Mouse (Mus musculus) left cerebral cortex, adult 8-10 months (tissue): Measurements from ENCODE around the gene 3110021N24Rik. TPM values are rescaled to one million over a fixed set of nuclear protein-coding genes. Genes with fewer than 3 reads are reported as not detected.
A peak's percentile ranks its signal among the peaks of the same experiment; 100 is the strongest.

Experiments
- DNase-seq, 2 experiments: peaks; one replicate each; pipeline ENCODE4 v3.0.0; 2022; ENCODE audit warnings: low spot score in 2 of 2
- total RNA-seq, 4 experiments: library from RNA; stranded (reverse); gene quantifications; 2 replicates each; pipeline ENCODE4 v1.2.4; 2022

3110021N24Rik gene
- total RNA-seq, 4 experiments from 2014 or later: 1.5 to 2.1 (median 2.0) TPM

- DNase-seq: no peak
Measured at GRCm38 (mm10) chr4:108796701-108797100, 77.3 kb downstream of the 3110021N24Rik start.

- peak in 1 of 2 experiments; percentile 29 for DNase-seq
Measured at GRCm38 (mm10) chr4:108798083-108798830, 78.8 kb downstream of the 3110021N24Rik start.

- no peak for DNase-seq
Measured at GRCm38 (mm10) chr4:108803535-108803934, 84.1 kb downstream of the 3110021N24Rik start.

- DNase-seq: no peak
Measured at GRCm38 (mm10) chr4:108811142-108811541, 91.7 kb downstream of the 3110021N24Rik start.

- DNase-seq: no peak
Measured at GRCm38 (mm10) chr4:108811550-108811949, 92.1 kb downstream of the 3110021N24Rik start.

- DNase-seq: no peak
Measured at GRCm38 (mm10) chr4:108825677-108826076, 106.2 kb downstream of the 3110021N24Rik start.

GRCm38 (mm10) chr4:108826096-108826495 lies 106.6 kb downstream of the 3110021N24Rik start:
- DNase-seq: no peak

GRCm38 (mm10) chr4:108826643-108827042 lies 107.2 kb downstream of the 3110021N24Rik start:
- no peak for DNase-seq

- no peak for DNase-seq
Measured at GRCm38 (mm10) chr4:108830698-108831097, 111.2 kb downstream of the 3110021N24Rik start.

Other genes starting within 250 kb of the 3110021N24Rik start
- gene Prpf38a, start 140.3 kb upstream of the 3110021N24Rik start, total RNA-seq: 10 to 100 TPM; 26.3 to 31.4 (median 27.2) TPM
- gene Orc1, start 140.2 kb upstream of the 3110021N24Rik start, total RNA-seq: under 1 TPM in 2 of 4 experiments, not detected in 2; 0.11 TPM
- 10 to 100 TPM; 32.5 to 46.2 (median 38.3) TPM for gene Cc2d1b, start 99.7 kb upstream of the 3110021N24Rik start, total RNA-seq
- 10 to 100 TPM; 67.6 to 80.0 (median 71.6) TPM for gene Zfyve9, start 61.1 kb downstream of the 3110021N24Rik start, total RNA-seq
- 100 to 1,000 TPM in 1 of 4 experiments, 10 to 100 TPM in 3; 95.2 to 107 (median 97.2) TPM for gene Btf3l4, start 114.0 kb downstream of the 3110021N24Rik start, total RNA-seq
- 10 to 100 TPM; 31.3 to 38.6 (median 36.9) TPM for gene Txndc12, start 115.0 kb downstream of the 3110021N24Rik start, total RNA-seq
- gene Kti12, start 128.1 kb downstream of the 3110021N24Rik start, total RNA-seq: 10 to 100 TPM; 15.0 to 16.4 (median 15.7) TPM
- gene A730015C16Rik, start 129.0 kb downstream of the 3110021N24Rik start, total RNA-seq: under 1 TPM in 1 of 4 experiments, not detected in 3; 0.33 TPM
- 10 to 100 TPM; 79.8 to 85.4 (median 84.3) TPM for gene Rab3b, start 159.4 kb downstream of the 3110021N24Rik start, total RNA-seq